Mouse (Mus musculus): Measurements from ENCODE around the gene Syngap1. TPM values are rescaled to one million over a fixed set of nuclear protein-coding genes. Genes with fewer than 3 reads are reported as not detected.

Gene Syngap1
- polyA plus RNA-seq, 1 experiment from 2014 or later = 5.0 TPM

- H3K36me3 ChIP-seq (replicated peaks; ENCODE audit: control insufficient read depth, insufficient read depth) = peaks cover 98% of the 10 kb centered on the region
- DNase-seq (ENCODE audit: low spot score) (no peak), ATAC-seq (ENCODE audit: low FRiP score) (no peak)
- no peak overlapping the region for H3K4me2 ChIP-seq (replicated peaks)
- no peaks in the 10 kb centered on the region for H3K27me3 ChIP-seq (ENCODE audit: control insufficient read depth, insufficient read depth, low read length)
- 84% methylated on average over 20 of the region's 21 CpGs for WGBS
- no peaks in the 10 kb centered on the region for H3K9me3 ChIP-seq (ENCODE audit: control insufficient read depth, low read length)
- no peak overlapping the region for H3K9ac ChIP-seq
- H3K27ac ChIP-seq = no peak overlapping the region
- no peak overlapping the region for H3K4me3 ChIP-seq (replicated peaks; ENCODE audit: low read length)
- no peaks in the 10 kb centered on the region for H3K4me1 ChIP-seq (replicated peaks; ENCODE audit: control insufficient read depth, insufficient read depth, low read length)
Observed at GRCm38 (mm10) chr17:26961572-26962240, 20.7 kb downstream of the Syngap1 start.

GRCm38 (mm10) chr17:26966993-26967392, 25.9 kb downstream of the Syngap1 start:
- Histone ChIP-seq H3K9me3 (ENCODE audit: control insufficient read depth, low read length) (no peaks in the 10 kb centered on the region), H3K36me3 (replicated peaks; ENCODE audit: control insufficient read depth, insufficient read depth) (peaks cover 72% of the 10 kb centered on the region), H3K4me2 (replicated peaks) (no peak overlapping the region), H3K9ac (no peak overlapping the region), H3K27me3 (ENCODE audit: control insufficient read depth, insufficient read depth, low read length) (no peaks in the 10 kb centered on the region), H3K4me1 (replicated peaks; ENCODE audit: control insufficient read depth, insufficient read depth, low read length) (peaks cover 7% of the 10 kb centered on the region; the same call in 1 of the 2 replicates), H3K27ac (no peak overlapping the region), H3K4me3 (replicated peaks; ENCODE audit: low read length) (no peak overlapping the region)
- 92% methylated on average over 11 of the region's 11 CpGs for WGBS
- ATAC-seq (ENCODE audit: low FRiP score) = no peak
- no peak for DNase-seq (ENCODE audit: low spot score)

- no peaks in the 10 kb centered on the region for H3K27me3 ChIP-seq (ENCODE audit: control insufficient read depth, insufficient read depth, low read length)
- H3K4me3 ChIP-seq (replicated peaks; ENCODE audit: low read length) = no peak overlapping the region
- no peak overlapping the region for H3K4me2 ChIP-seq (replicated peaks)
- H3K9me3 ChIP-seq (ENCODE audit: control insufficient read depth, low read length) = no peaks in the 10 kb centered on the region
- no peak overlapping the region for H3K9ac ChIP-seq
- peaks cover 12% of the 10 kb centered on the region; the same call in 1 of the 2 replicates for H3K4me1 ChIP-seq (replicated peaks; ENCODE audit: control insufficient read depth, insufficient read depth, low read length)
- 92% methylated on average over 6 of the region's 6 CpGs for WGBS
- no peak overlapping the region for H3K27ac ChIP-seq
- peaks cover 67% of the 10 kb centered on the region for H3K36me3 ChIP-seq (replicated peaks; ENCODE audit: control insufficient read depth, insufficient read depth)
- DNase-seq (ENCODE audit: low spot score) = no peak
- ATAC-seq (ENCODE audit: low FRiP score) = no peak
Observed at GRCm38 (mm10) chr17:26967477-26967876, 26.4 kb downstream of the Syngap1 start.

- H3K27ac ChIP-seq = no peak overlapping the region
- H3K4me3 ChIP-seq (replicated peaks; ENCODE audit: low read length) = no peak overlapping the region
- no peak overlapping the region for H3K4me2 ChIP-seq (replicated peaks)
- H3K27me3 ChIP-seq (ENCODE audit: control insufficient read depth, insufficient read depth, low read length) = no peaks in the 10 kb centered on the region
- H3K36me3 ChIP-seq (replicated peaks; ENCODE audit: control insufficient read depth, insufficient read depth) = peaks cover 60% of the 10 kb centered on the region
- DNase-seq (ENCODE audit: low spot score) = no peak
- no peak for ATAC-seq (ENCODE audit: low FRiP score)
- H3K4me1 ChIP-seq (replicated peaks; ENCODE audit: control insufficient read depth, insufficient read depth, low read length) = peaks cover 12% of the 10 kb centered on the region; the same call in 1 of the 2 replicates
- H3K9me3 ChIP-seq (ENCODE audit: control insufficient read depth, low read length) = no peaks in the 10 kb centered on the region
- no peak overlapping the region for H3K9ac ChIP-seq
- WGBS = 83% methylated on average over 6 of the region's 6 CpGs
Observed at GRCm38 (mm10) chr17:26968200-26968611, 27.2 kb downstream of the Syngap1 start.

- no peak overlapping the region for H3K4me2 ChIP-seq (replicated peaks)
- H3K27ac ChIP-seq = no peak overlapping the region
- H3K4me3 ChIP-seq (replicated peaks; ENCODE audit: low read length) = no peak overlapping the region
- no peak overlapping the region for H3K9ac ChIP-seq
- ATAC-seq (ENCODE audit: low FRiP score) = no peak
- 89% methylated on average over 6 of the region's 6 CpGs for WGBS
- H3K27me3 ChIP-seq (ENCODE audit: control insufficient read depth, insufficient read depth, low read length) = no peaks in the 10 kb centered on the region
- peaks cover 20% of the 10 kb centered on the region for H3K4me1 ChIP-seq (replicated peaks; ENCODE audit: control insufficient read depth, insufficient read depth, low read length)
- no peaks in the 10 kb centered on the region for H3K9me3 ChIP-seq (ENCODE audit: control insufficient read depth, low read length)
- peaks cover 51% of the 10 kb centered on the region for H3K36me3 ChIP-seq (replicated peaks; ENCODE audit: control insufficient read depth, insufficient read depth)
- DNase-seq (ENCODE audit: low spot score) = no peak
Observed at GRCm38 (mm10) chr17:26969257-26969656, 28.2 kb downstream of the Syngap1 start.

- ATAC-seq (ENCODE audit: low FRiP score) = no peak
- Histone ChIP-seq H3K27ac (no peak overlapping the region), H3K36me3 (replicated peaks; ENCODE audit: control insufficient read depth, insufficient read depth) (peaks cover 50% of the 10 kb centered on the region)
Observed at GRCm38 (mm10) chr17:26970221-26970620, 29.2 kb downstream of the Syngap1 start.

GRCm38 (mm10) chr17:26971247-26971905, 30.3 kb downstream of the Syngap1 start:
- Histone ChIP-seq H3K4me2 (replicated peaks) (peak overlapping the region; percentile 96; the same call in 1 of the 2 replicates), H3K27ac (no peak overlapping the region), H3K4me3 (replicated peaks; ENCODE audit: low read length) (no peak overlapping the region), H3K4me1 (replicated peaks; ENCODE audit: control insufficient read depth, insufficient read depth, low read length) (peaks cover 37% of the 10 kb centered on the region), H3K9ac (0 out of 2 replicates have a peak overlapping the region, but pooled peaks have one; percentile 79), H3K27me3 (ENCODE audit: control insufficient read depth, insufficient read depth, low read length) (no peaks in the 10 kb centered on the region), H3K9me3 (ENCODE audit: control insufficient read depth, low read length) (no peaks in the 10 kb centered on the region), H3K36me3 (replicated peaks; ENCODE audit: control insufficient read depth, insufficient read depth) (peaks cover 50% of the 10 kb centered on the region)
- no peak for DNase-seq (ENCODE audit: low spot score)
- no peak for ATAC-seq (ENCODE audit: low FRiP score)
- WGBS = 51% methylated on average over 7 of the region's 8 CpGs

More at GRCm38 (mm10) chr17:26970221-26970620, 29.2 kb downstream of the Syngap1 start:
- DNase-seq (ENCODE audit: low spot score) = no peak
- no peak overlapping the region for H3K4me3 ChIP-seq (replicated peaks; ENCODE audit: low read length)
- no peaks in the 10 kb centered on the region for H3K9me3 ChIP-seq (ENCODE audit: control insufficient read depth, low read length)
- no peaks in the 10 kb centered on the region for H3K27me3 ChIP-seq (ENCODE audit: control insufficient read depth, insufficient read depth, low read length)
- H3K4me2 ChIP-seq (replicated peaks) = no peak overlapping the region
- no peak overlapping the region for H3K9ac ChIP-seq
- WGBS = 77% methylated on average over 12 of the region's 12 CpGs
- H3K4me1 ChIP-seq (replicated peaks; ENCODE audit: control insufficient read depth, insufficient read depth, low read length) = peaks cover 25% of the 10 kb centered on the region

- WGBS = 7% methylated on average over 3 of the region's 3 CpGs
- no peaks in the 10 kb centered on the region for H3K9me3 ChIP-seq (ENCODE audit: control insufficient read depth, low read length)
- peak overlapping the region; percentile 96 for H3K4me2 ChIP-seq (replicated peaks)
- peak overlapping the region; percentile 92 for H3K4me3 ChIP-seq (replicated peaks; ENCODE audit: low read length)
- H3K9ac ChIP-seq = peak overlapping the region; percentile 79
- H3K27ac ChIP-seq = peak overlapping the region; percentile 79; the same call in 1 of the 2 replicates
- H3K36me3 ChIP-seq (replicated peaks; ENCODE audit: control insufficient read depth, insufficient read depth) = peaks cover 50% of the 10 kb centered on the region
- ATAC-seq (ENCODE audit: low FRiP score) (no peak), DNase-seq (ENCODE audit: low spot score) (no peak)
- H3K4me1 ChIP-seq (replicated peaks; ENCODE audit: control insufficient read depth, insufficient read depth, low read length) = peaks cover 38% of the 10 kb centered on the region
- H3K27me3 ChIP-seq (ENCODE audit: control insufficient read depth, insufficient read depth, low read length) = no peaks in the 10 kb centered on the region
Observed at GRCm38 (mm10) chr17:26972107-26972506, 31.1 kb downstream of the Syngap1 start.

- peak; percentile 98 for ATAC-seq (ENCODE audit: low FRiP score)
- H3K4me1 ChIP-seq (replicated peaks; ENCODE audit: control insufficient read depth, insufficient read depth, low read length) = peaks cover 38% of the 10 kb centered on the region
Observed at GRCm38 (mm10) chr17:26972703-26973574, 31.9 kb downstream of the Syngap1 start, which contains the start of gene Zbtb9. Gene Zbtb9 (plus strand): TSS chr17:26973167.

More at GRCm38 (mm10) chr17:26972703-26973574, 31.9 kb downstream of the Syngap1 start, which contains the start of gene Zbtb9:
- H3K27ac ChIP-seq = peak within 1 kb of the TSS; percentile 79
- H3K27me3 ChIP-seq (ENCODE audit: control insufficient read depth, insufficient read depth, low read length) = no peaks in the 10 kb centered on the region
- peak within 1 kb of the TSS; percentile 79 for H3K9ac ChIP-seq
- DNase-seq (ENCODE audit: low spot score) = peak; percentile 95
- peaks cover 50% of the 10 kb centered on the region for H3K36me3 ChIP-seq (replicated peaks; ENCODE audit: control insufficient read depth, insufficient read depth)
- H3K9me3 ChIP-seq (ENCODE audit: control insufficient read depth, low read length) = no peaks in the 10 kb centered on the region
- WGBS = under 1% methylated on average over 72 of the region's 75 CpGs
- peak within 1 kb of the TSS; percentile 92 for H3K4me3 ChIP-seq (replicated peaks; ENCODE audit: low read length)
- peak within 1 kb of the TSS; percentile 96 for H3K4me2 ChIP-seq (replicated peaks)
